Mouse (Mus musculus): ENCODE measurements around the gene Myl10.
"Not testable (repeated sequence)": the region's sequence is repeated elsewhere in the genome, so short reads cannot be mapped to it uniquely, and the experiment has no call there.

The Myl10 gene

DNA sequence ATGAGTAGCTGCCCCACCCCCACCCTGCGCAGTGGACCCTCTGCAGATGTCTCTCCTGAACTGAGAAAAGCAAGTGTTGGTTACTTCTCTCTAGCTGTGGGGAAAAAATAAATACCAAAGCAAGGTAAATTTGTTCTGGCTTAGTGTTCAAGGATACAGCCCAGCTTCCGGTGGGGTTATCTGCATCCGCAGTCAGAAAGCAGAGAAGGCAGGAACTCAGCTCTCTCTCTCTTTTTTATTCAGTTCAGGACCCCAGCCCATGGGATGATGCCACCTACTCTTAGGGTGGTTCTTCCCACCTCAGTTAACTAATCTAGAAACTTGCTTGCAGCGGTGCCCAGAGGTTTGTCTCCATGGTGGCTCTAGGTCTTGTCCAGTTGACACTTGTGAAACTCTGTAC, at the start of gene Myl10:
TSS of gene Myl10 (plus strand) at position 363 of the 400 bp plus-strand sequence.
- no peak for DNase-seq (ENCODE audit: low read depth)

DNA sequence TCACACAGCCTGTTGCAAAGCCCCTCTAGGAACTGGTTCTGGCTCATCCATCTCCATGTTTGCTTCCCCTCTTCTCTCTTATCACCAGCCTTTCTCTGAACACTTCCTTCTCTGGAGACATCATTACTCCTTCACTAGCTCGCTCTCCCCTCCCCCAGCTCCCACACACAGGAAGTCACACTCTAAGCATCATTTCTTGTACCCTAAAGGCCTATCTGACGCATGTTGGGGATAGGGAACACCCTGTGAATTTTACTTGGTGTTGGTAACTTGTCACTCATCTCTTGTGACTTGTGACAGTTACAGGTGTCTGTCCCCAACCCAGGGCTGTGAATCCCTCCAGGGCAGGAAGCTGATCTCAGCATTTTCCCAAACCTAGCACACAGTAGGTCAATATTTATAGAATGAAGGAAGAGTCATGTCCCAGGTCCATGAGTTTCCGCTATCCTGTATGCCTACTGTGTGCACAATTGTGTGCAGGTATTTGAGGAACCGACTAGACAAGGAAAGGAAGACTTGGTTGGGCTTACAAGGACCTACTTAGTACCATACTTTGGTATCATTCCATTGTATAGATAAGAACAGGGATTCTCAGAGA, 46.1 kb upstream of the Myl10 start:
- no peak for DNase-seq (ENCODE audit: low read depth)

DNA sequence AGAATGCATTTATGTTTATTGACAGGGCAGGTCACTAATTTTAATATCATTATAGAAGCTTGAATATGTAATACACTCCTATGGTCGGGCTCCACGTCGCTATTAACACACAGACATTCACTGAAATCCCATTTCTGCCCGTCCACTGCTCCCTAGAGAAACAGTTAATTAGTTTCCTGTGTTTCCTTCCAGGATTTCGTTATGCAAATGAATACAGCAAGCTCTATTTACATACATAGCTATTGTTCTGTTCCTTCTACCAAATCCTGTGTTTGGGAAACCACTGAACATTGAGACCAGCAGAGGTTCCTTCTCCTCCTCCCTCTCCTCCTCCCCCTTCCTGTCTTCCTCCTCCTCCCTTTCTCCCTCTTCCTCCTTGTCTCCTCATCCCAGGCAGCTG, 43.9 kb upstream of the Myl10 start:
- DNase-seq (ENCODE audit: low read depth), result no peak

DNA sequence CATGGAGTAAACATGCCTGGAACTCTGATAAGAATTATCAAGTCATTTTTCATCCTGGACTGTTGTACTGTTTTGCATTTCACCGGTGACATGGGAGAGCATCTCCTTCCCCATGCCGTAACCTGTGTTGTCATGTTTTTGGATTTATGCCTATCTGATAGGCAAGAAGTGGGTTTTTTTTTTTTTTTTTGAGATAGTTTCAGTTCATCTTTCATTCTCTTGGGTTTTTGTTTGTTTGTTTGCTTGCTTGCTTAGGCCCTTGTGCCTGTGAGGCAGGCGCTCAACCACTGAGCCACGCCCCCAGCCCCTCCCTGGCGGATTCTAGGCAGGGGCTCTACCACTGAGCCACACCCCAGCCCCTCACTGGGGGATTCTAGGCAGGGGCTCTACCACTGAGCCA, 43.3 kb upstream of the Myl10 start:
- DNase-seq (ENCODE audit: low read depth), result no peak

DNA sequence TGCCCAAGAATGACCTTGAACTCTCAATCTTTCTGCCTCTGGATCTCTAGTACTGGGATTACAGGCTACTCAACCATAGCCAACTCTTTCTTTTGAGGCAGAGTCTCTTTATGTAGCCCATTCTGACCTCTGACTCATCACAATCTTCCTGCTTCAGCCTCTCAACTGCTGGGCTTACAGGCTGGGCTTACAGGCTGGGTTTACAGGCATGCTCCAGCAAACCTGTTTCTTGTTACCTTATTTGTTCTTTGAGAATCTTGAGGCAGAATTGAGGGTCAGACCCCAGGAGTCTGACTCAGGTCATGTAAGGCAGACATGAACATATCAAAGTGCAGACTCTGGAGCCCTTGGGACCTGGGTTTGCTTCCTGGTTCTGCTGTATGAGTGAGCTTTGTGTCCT, 38.5 kb upstream of the Myl10 start:
- DNase-seq (ENCODE audit: low read depth), result no peak

DNA sequence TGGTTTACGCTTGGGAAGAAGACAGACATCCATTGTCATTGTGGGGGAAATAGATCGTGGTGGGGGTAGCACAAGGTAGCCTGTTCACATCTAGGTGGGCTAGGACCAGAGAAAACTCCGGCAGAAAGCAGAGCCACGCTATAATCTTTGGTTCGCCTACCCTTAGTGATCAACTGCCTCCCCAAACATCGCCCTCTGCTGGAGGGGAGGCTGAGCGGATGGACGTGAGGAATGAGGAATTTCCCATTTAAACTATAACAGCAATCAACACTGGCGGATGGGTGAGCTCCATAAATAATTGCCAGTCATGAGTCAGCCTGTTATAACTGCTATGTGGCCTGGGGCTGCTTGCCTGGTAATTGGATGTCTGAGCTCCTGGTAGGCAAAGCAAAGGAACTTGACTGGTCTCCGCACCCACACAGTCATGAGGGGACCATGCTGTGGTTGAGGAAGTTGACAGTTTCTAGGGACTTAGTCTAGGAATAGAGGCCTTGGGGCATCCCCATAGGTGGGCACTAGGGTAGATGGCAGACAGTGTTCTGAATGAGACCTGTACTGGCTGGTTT, 36.0 kb upstream of the Myl10 start:
- DNase-seq (ENCODE audit: low read depth), result peak; percentile 6

DNA sequence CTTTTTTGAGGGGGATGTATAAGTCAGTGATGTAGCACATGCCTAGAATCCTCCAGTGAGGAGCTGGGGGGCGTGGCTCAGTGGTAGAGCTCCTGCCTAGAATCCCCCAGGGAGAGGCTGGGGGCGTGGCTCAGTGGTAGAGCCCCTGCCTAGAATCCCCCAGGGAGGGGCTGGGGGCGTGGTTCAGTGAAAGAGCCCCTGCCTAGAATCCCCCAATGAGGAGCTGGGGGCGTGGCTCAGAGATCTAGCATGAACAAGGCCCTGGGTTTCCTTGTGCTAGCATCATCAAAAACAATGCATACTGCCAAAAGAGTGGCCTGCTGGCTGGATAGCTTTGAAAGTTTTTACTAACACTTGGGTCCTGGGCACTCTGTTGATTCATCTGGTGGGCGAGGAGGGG, 32.2 kb upstream of the Myl10 start:
- DNase-seq (ENCODE audit: low read depth), result not testable (repeated sequence)

DNA sequence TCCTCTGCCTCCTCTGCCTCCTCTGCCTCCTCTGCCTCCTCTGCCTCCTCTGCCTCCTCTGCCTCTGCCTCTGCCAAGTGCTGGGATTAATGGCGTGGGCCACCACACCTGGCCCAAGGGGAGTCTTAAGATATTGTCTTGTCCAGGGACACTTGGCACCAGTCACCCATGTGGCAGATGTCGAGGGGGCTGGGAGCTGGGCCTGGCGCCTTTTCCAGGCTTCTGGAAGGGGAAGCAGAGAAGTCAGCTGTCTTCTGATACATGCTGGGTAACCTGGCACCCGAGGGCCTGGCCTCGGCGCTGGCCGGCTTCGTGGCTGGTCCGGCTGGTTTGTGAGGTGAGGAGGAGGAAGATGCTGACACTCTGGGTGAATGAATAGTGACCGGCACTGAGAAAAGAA, 30.7 kb upstream of the Myl10 start:
- DNase-seq (ENCODE audit: low read depth), result no peak

DNA sequence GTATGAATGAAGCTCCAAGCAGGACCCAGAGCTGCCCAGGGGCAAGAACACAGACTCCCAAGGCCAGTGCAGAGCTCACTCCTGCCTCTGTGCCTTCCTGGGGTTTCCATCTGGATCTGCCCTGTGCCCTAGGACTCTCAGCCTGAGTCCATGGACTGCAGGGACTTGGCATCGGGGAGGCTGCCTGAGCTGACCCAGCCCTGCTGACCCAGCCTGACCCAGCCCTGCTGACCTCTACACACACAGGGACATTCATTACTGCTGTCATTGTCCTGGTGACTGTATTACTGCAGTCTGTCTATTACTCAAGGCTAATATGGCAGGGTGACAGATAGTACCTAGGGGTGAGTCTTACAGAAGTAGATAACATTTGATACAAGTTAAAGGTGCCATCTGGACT, 30.1 kb upstream of the Myl10 start:
- no peak for DNase-seq (ENCODE audit: low read depth)

DNA sequence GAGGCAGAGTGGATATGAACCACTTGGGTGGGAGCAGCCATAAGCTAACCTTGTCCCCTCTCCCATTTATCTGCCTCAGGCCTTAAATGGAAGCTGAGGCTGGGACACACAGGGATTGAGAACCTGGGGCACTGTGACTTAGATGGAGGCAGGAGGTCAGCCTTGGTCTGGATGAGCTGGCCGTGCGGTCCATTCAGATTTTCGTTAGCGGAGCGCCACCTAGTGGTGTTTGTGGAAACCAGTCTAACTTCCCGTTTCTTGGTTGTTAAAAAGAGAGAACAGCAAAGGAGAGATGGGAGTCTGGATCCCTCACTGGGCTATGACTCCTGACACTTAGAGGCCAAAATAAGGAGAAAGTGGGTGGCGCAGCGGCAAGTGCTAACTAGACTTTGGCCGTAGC, 28.4 kb upstream of the Myl10 start:
- peak; percentile 91 for DNase-seq (ENCODE audit: low read depth)

DNA sequence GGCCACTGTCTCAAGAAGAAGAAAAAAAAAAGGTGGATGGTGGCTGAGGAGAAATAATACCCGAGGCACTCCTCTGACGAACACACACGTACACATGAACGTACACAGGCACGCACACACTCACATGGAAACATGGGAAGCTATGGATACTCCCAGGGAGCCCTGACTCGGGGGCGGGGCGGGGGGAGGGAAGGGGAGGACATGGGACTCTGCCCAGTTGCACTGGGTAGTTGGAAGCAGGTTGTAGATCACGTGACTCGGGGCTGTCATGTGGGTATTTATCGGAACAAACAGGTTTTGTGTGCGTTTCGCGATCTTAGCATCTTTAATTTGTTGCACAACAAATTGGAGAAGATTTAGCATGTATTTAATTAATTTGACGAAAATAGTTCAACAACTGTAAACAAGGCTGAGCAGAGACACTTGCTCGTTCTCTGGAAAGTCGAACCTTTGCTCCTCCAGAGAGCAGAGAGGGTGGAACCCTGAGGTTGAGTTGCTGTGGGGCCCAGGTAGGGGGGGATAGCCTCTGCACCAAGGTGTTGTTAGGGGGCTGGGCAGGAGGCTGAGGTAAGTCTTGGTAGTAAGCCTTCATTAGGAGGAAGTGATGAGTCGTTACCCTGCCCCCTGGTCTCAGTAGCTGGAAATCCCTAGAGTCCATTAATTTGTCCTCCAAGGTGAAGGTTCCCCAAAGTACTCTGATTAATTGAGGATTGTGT, 16.5 kb upstream of the Myl10 start:
- DNase-seq (ENCODE audit: low read depth), result no peak

DNA sequence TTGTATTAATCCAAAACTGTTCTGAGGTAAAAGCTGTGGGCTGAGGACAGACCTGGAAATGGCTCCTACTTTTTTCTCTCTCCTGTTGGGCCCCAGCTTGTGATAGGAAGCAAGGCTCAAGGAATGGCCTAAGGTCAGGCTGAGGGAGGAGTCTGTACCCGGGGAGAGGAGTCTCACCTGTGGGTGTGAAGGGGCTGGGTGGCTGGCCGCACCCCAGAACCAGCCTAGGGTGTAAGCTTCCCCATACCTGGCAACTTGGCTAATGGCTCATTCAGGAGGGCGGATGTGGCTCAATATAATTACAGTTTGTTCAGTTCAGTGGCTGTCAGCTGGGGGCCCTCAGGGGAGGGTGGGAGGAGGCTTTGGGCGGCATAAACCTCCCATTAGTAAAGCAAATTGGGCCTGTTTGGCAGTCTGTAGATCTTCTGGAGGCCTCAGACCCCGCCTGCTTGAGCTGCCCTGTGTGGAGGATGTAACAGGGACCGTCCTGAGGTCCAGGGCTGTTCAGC, 14.1 kb upstream of the Myl10 start:
- DNase-seq (ENCODE audit: low read depth), result no peak

DNA sequence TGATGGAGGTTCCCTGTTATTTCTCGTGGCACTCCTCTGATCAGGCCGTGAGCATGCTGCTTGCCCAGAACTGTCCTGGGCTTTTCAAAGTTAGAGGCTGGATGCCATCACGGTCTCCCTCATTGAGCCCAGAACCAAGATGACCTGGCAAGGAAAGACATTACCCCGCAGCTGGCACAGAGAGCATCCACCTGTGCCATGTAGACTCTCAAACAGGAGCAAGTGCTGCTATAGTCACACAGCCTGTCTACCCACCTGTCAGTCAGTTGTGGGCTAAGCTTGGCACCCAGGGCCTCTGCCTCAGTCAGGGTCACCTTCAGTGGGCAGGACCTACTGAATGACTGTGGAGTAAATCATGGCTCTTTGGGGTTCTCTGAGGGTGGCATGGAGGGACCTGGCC, 6.6 kb upstream of the Myl10 start:
- DNase-seq (ENCODE audit: low read depth), result no peak

DNA sequence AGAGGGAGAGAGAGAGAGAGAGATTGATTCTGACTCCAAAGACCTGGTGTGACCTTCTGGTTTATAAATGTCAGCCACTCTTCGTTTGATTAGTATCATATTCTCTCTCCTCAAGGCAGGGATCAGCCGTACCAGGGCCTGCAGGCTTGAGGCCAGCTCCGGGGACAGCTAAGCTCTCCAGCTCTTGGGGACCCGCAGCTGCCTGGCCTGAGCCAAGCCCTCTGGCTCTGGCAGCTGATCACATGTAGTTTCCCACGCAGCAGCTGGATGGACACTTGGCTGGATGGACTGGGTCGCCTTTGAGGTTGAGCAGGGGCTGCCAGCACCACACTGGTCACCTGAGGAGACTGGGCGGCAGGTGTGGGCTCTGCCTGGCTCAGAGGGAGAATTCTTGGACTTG, 5.4 kb upstream of the Myl10 start:
- DNase-seq (ENCODE audit: low read depth), result no peak

DNA sequence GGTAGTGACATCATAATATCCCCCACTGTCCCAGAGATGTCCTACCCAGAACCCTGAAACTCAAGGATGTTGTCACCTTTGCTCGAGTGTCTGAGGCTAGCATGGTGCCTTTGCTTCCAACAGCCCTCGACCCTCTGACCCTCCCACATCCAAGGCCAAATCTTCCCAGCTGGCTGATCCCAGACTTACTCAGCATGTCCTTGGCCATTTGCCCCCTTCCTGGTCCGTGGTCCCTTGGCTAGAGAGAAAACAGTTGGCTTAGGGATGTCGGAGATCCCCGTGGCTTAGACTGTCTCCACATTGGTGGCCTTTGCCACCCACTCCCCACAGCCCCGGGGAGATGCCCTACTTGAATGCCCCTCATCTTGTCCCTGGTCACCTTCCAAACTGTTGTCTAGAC, 4.1 kb upstream of the Myl10 start:
- no peak for DNase-seq (ENCODE audit: low read depth)

DNA sequence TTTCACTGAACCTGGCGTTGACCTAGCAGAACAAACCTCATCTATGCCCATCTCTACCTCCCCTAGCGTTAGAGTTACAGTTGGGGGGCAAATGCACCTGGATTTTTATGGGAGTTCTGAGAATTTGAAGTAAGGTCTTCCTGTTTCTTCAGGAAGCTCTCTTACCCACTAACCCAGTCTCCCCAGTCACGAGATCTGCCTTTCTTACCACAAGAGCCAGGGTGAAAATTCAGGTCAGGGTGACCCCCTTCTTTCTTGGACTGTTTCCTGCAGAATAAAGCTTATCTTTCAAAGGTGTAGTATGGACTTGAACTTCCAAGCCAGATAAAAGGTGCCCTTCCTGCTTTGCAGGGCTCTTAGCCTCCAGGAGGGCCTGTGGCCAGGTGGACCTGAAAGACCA, 1.8 kb upstream of the Myl10 start:
- DNase-seq (ENCODE audit: low read depth), result no peak

DNA sequence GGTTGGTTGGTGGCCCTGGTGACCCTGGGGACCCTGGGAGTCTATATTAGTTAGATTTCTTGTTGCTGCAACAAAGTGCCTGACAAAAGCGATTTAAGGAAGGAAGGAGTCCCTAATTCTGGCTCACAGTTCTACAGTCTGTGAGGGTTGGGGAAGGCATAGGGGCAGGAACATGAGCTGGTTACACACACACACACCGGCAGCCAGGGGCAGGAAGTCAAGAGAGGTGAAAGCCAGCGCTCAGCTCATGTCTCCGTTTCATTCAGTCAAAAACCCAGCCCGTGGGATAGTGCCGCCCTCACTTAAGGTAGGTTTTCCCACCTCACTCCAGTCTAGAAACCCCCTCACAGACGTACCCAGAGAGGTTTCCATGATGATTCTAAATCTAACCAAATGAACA, 472 bp downstream of the Myl10 start:
- no peak for DNase-seq (ENCODE audit: low read depth)

DNA sequence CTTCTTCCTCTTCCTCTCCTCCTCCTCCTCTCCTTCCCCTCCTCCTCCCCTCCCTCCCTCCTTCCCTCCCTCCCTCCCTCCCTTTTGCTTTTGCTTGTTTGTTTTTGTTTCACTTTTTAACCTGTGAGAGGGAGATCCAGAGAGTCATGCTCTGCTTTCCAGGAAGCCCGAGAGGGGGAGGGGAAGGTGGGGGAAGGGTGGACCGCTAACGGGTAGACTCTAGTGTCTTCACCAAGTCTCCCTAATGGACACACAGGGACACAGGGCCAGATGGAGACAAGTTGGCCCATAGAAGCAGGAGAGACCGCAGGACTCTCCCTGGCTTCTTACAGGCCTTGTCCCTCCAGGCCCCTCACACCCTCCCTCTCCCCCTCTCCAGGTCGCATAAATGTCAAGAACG, 2.0 kb downstream of the Myl10 start:
- DNase-seq (ENCODE audit: low read depth), result no peak

DNA sequence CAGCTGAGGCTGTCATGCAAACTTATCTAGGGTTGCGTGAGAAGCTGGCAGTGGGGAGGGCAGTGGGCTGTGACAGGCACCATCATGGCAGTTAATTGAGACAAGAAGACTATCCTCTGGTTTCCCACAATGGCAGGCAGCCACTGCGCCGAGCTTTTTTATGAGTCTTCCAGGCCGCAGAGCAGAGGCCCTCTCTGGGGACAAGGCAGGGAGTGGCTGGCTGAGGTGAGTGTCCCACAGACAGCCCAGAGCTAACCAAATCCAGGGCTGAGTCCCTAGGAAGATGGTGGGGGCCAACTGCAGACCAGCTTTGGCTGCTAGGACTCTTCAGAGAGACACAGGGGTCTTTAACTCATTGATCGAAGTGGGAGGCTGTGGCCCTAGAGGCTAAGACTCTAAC, 3.6 kb downstream of the Myl10 start:
- DNase-seq (ENCODE audit: low read depth), result no peak

DNA sequence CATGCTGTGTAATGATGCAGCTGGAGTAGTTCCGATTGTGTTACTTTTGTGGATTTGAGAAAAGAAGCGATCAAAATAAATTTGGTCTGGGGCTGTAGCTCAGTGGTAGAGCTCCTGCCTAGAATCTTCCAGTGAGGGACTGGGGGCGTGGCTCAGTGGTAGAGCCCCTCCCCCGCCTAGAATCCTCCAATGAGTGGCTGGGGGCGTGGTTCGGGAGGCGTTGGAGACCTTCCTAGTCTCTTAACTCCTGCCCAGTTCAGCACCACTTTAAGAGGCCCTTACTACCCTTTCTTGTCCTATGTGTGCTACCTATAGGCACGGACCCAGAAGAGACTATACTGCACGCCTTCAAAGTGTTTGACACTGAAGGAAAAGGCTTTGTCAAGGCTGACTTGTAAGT, 4.7 kb downstream of the Myl10 start:
- no peak for DNase-seq (ENCODE audit: low read depth)

DNA sequence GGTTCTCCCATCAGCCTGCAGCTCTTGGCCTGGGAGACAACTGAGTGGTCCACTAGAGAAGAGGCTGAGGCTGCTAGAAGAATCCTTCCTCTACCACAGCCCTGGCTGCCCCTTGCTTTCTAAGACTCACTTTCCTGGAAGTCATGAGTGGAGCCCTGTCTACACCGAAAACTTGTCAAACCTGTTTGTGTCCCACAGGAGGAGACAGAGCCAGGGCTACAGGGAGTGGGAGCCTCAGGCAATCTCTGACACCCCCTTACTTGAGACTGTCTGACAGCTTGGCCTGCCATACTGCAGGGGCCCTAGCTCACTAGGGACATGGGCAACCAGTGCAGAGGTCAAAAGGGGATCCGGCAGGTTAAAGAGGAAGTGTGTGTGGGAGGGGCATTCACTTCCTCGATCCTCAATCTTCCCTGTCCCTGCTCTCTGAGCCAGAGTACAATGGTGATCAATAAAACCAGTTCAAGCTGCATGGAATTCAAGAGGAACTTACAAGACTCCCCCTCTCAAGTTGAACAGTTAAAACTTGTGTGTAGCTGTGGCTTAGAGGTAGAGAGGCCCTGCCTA, 9.3 kb downstream of the Myl10 start:
- no peak for DNase-seq (ENCODE audit: low read depth)

DNA sequence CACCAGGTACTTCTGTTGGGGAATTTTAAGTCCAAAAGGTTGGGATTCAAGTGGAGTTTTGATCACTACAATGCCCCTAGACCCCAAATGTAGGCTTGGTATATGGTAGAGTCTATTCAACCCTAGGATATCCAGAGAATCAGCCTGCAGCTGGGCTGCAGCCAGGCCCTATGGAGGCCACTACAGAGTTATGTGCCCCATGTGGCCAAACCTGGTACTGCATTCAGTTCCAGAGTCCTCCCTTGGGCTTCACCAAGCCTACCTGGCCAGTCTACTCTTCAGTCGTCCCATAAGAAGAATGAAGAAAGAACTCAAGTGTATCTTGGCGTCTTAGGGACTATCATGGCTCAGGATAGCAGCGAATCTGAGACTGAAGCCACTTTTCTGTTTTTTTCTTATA, 10.8 kb downstream of the Myl10 start:
- DNase-seq (ENCODE audit: low read depth), result peak; percentile 75

DNA sequence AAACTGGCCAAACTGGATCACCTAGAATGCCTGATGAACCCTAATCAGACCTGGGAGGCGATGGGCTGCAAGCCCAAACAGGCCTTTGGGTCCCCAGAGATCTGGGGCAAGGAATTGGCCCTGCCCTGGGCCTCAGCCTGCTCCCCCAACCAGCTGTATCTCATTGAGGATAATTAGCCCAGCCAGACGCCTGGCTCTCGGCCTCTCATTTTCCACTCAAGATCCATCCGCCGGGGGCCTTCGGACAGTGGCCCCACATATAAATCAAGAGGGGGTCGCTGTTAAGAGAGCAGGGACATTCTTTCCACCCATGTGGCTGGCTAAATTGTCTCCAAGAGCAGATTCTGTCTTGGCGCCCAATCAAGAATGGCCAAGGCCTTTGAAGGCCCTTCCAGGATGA, 11.2 kb downstream of the Myl10 start:
- no peak for DNase-seq (ENCODE audit: low read depth)
